Mouse (Mus musculus) retina, postnatal 1 day (tissue): ENCODE measurements around the gene Wnt2b.

Experiments used
- DNase-seq: peaks from one replicate; pipeline ENCODE4 v3.0.0-alpha.2; 2012

Gene Wnt2b

DNA sequence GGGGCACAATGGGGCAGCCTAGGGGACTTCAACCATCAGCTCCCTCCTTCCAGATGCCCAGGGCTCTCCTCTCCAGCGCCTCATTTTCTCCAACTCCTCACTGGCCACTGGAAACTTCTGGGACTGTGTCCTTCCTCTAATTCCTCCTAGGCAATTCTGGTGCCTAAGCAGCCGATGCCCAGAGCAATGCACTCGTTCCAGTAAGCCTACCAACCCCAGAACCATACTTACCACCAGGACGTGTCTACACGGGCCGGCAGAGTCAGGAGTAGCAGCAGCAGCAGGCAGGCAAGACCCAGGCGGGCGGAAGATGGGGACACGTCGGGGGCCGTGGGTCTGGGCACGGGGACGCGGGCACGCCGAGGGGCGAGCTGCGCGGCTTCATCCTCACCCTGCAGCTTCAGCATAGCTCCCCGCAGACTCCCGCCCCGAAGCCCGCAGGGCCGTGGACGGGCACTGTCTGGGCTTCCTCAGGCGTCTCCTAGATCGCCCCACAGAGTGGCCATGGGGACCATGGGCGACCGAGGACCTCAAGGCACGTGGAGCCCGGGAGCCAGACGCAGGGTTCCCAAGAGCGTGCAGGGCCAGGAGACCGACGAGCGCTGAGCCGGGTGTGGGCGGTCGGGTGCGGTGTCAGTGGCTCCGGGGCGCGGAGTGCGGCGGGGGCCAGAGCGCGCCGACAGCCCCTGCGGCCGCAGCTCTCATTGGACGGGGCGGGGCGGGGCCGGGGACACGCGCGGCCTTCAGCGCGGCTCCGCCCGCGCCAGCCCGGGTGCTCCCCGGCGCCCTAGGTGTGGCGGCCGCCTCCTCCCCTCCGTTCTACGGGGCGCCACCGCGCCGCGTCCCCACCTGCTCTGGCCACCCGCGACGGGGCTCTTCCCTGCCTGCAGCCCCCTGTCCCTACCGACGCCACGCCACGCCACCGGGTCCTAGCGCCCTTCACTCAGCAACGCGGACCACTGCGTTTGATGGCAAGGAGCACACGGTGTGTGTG, at the start of gene Wnt2b:
TSS of gene Wnt2b (minus strand) at position 856 of the 994 bp plus-strand sequence.
- peak; percentile 65 for DNase-seq

- no peak for DNase-seq
These were observed 49.1 kb upstream of the Wnt2b start for GRCm38 (mm10) chr3:105010681-105011339.

- DNase-seq, result no peak
These were observed 46.3 kb upstream of the Wnt2b start for GRCm38 (mm10) chr3:105008070-105008469.

DNA sequence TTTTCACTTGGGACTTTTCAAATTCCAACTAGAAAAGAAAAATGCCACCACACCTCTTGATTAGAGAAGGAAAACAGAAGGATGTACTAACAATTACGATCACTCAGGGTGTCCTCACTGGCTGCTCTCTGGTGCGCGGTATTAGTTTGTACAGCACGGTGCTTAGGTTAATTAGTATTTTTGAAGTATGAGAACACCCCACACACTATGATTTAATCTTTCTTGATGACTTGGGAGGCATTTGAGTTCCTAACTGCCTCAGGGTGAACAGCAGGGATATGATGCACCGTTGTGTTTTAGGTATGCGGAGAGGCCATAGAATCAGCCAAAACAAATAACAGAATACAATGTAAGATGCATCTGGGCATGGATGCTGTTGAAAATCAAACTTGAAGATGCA, 44.4 kb upstream of the Wnt2b start:
- DNase-seq, result no peak

GRCm38 (mm10) chr3:105005561-105006065, 43.9 kb upstream of the Wnt2b start:
- no peak for DNase-seq

DNA sequence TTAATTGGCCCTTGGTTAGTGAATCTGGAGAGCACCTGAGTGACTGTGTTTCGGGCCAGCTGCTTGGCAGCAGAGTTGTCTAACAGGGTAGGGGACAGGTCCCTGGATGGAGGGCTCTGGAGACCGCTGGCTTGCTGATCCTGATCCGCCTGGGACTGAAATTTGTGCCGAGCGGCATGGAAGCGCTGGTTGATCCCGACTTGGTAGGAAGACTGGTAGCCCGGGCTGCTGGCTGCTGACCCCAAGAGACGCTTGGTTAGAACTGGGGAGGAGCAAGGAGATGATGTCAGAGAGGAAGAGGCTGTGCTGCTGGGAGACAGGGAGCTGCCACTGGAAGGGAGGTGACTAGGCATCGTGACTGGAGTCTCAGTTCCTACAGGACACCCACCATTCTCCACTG, 43.3 kb upstream of the Wnt2b start:
- DNase-seq, result no peak

DNA sequence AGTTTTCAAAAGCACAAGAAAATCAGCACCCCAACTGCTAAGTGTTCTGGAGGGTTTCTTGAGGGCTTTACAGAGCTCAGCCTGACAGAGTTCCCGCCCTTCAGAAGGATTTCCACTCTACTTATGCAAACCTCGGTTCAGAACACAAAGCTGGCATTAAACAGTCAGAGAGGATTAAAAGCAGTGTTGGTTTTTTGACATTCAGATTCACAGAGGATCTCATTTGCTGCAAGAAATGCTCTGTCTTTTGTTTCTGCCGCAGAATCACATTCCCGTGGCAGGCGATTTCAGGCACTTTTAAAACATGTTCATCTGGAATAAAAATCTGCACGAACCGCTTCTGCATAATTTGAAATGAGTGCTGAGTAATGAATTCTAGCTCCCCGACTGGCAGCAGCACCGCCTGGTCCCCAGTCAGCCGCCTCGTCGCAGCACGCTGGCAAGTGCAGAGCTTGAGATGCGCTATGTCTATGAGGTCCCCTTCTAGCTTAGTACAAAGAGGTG, 42.3 kb upstream of the Wnt2b start:
- no peak for DNase-seq

DNA sequence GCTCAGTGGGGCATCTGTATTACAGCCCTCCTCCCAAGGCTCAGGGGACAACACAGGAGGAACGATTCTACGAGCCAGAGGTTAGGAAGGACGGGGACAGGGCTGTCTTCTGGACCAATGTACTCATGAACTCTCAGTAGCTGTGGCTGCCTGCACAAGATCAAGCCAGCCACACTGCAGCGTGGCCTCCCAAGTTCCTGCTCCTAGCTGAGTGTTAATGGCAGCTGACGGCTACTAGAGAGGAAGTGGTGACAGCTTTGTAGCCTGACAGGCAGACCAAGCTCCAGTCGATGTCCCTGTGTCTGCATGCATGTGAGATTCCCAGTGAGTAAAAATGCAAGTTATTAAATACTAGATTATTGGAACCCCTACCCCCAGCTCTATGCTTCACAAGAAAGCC, 39.7 kb upstream of the Wnt2b start:
- DNase-seq, result no peak

- no peak for DNase-seq
These were observed 38.8 kb upstream of the Wnt2b start for GRCm38 (mm10) chr3:105000561-105000960.

- no peak for DNase-seq
These were observed 35.8 kb upstream of the Wnt2b start for GRCm38 (mm10) chr3:104997563-104997962.

DNA sequence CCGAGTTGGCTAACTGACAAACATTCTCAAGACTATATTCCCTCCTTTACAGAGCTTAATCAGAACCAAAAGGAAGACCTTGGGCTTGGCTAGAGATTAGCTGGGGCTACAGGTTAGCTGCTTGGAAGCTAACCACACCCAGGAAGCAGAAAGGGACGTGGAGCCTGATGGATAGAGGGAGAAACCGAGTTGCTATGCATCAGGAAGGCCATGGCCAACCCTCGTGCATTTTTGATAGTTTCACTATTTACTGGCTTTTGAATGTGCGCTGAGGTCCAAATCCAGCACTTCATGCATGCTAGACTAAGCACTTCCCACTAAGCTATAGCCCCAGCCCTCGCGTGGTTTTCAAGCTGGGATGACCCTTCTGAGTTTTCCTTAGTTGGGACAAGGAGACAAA, 34.0 kb upstream of the Wnt2b start:
- no peak for DNase-seq

- no peak for DNase-seq
These were observed 32.7 kb upstream of the Wnt2b start for GRCm38 (mm10) chr3:104994415-104994841.

GRCm38 (mm10) chr3:104993800-104994199, 32.1 kb upstream of the Wnt2b start:
- DNase-seq, result no peak

DNA sequence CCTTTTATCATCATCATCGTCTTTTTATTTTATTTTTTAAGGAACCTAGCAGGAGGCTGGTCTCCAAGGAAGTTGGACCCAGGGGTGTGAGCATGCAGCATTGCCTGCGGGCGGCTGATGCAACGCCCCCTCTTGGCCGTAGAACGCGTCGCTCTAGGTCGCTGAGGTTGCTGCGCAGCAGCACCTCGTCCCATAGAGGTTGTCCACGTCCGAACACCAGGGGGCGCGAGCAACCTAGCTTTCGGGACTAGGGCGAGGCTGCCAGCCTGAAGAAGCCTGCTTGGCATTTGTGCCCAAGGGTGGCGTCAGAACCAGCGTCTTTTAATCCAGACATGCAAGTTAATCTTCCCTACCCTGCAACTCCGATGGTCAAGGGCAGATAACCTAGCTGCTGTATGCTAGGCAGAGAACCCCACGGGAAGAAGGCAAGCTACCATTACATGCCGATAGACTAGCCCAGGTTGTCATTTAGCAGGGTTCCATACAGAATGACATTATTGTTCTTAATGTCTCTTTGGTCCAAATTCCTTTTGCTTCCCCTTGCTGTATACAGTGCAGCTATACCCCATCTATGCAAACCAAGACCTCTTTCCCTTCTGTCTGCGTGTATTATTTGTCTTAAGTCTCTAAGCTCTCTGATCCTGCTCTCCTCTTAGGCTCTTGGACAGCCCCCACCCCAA, 31.1 kb upstream of the Wnt2b start:
- peak; percentile 92 for DNase-seq

- DNase-seq, result no peak
These were observed 30.0 kb upstream of the Wnt2b start for GRCm38 (mm10) chr3:104991703-104992102.

- no peak for DNase-seq
These were observed 26.2 kb upstream of the Wnt2b start for GRCm38 (mm10) chr3:104987884-104988283.

DNA sequence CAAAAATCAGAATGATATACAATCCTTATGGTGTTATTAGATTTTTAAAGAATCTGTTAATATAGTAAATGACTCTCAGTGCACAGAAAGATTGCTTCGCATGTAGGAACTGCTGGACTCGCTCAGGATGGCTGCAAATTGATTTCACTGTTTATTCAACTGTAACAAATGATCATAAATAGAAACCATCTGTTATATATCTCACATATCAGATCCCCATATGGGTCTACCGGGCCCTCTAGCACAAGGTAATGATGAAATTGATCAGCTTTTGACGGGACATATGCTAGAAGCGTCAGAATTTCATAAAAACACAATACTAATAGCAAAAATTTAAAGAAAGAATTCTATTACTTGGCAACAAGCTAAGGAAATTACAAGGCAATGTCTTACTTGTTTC, 18.0 kb upstream of the Wnt2b start:
- no peak for DNase-seq

DNA sequence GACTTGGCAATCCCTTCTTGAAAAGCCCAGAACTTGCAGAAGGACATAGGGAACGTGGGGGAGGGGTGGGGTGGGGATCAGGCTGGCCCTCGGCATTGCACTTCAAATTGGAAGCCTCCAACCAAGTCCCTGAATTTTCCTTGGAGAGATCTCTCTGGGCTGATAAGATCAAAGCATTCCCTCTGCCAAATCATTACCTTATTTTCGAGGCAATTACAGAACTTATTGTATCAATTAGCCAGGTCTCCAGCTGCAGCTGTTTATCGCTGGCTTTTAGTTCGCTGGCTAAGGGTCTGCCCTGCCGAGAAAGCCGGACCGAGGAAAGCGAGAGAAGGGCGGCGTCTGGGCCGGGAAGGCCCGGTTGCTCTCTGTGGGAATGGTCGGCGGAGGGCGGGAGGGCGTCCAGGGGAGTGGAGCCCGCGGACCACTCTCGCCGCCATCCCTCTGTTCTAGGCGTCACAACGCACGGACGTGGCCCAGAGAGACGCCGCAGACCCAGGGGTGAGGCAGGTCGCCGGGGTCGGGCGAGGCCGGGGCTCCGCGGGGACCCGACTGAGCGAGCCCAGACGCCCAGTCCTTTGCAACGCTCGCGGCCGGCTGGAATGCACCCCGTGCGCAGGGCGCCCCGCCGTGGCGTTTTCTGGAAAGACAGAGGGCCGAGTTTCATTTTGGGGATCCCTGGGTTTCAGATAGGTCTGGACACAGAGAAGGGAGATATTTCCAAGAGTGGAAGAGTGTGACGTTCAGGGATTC, 6.0 kb upstream of the Wnt2b start:
- DNase-seq, result peak; percentile 85

DNA sequence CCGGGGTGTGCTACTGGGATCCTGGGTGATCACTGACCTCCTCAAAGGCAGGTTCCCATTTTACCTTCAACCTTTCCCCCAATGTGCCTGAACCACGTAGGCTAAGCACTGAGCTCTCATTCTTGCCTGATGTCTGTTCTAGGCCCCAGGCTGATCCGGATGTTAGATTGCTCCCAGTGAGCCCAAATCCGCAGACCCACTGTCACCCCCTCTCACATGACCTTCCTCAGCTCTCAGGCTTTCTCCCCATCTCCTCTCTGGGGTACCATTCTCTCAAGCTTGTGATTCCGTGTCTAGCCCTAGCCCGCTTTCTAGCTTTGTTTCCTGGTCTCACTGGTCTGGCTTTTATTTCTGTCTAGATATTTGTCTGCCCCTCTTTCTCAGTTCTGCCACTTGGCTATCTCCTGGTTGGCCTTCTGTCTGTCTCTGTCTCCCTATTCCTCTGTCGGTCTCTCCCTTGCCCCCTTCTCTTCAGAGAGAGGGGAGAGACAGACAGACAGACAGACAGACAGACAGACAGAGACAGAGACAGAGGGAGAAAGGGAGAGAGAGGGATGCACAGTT, 4.4 kb upstream of the Wnt2b start:
- DNase-seq, result no peak

DNA sequence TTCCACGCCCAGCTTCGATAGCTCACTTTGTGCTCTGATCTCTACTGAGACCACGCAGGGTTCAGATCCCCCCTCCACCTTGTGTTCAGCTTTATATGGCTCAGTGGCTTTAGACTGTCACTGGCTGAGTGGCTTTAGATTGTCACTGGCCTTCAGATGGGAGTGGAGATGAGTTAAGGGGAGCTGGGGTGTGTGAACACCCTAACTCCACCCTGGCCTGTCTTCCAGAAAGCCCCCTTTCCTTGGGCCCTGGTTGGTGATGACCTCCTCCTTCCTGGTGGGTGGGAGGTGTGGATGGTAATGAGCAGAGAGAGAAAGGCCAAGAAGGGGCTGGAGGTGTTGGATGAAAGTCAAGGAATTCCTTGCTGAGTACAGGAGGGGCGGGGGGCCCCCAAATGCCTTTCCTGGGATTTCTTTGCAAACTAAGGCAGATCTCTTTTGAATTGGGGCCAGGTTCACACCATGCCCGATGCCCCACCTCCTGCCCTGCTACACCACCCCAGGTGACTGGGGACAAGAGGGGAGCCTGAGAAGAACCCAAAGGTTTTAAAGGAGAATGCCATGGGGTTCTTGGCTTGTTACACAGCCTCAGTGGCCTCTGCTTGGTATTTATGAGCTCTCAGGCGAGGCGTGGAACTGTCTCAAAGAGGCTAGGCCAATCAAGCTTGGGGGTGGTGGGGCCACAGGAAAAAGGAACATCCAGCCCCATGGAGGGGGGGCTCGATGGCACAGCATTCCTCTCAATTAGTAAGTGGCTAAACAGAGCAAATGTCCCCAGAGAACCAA, 3.5 kb upstream of the Wnt2b start:
- DNase-seq, result no peak
